Mouse (Mus musculus) liver, postnatal 0 days (tissue): Measurements from ENCODE around the gene Ccdc69.

Experiments
- CTCF ChIP-seq: sonication (generic); IDR thresholded peaks from 2 replicates; pipeline ENCODE4 v1.5.1; 2016; ENCODE audit warnings: antibody characterized with exemption, low read depth
- EP300 ChIP-seq: IDR thresholded peaks from 2 replicates; pipeline ENCODE4 v1.6.1; 2016; ENCODE audit warnings: antibody characterized with exemption, low read depth, mild to moderate bottlenecking

- TF ChIP-seq CTCF (no peak), EP300 (no peak)
Observed at GRCm38 (mm10) chr11:55079180-55079579, 1.2 kb upstream of the Ccdc69 start.
